In the genomic region with DNA sequence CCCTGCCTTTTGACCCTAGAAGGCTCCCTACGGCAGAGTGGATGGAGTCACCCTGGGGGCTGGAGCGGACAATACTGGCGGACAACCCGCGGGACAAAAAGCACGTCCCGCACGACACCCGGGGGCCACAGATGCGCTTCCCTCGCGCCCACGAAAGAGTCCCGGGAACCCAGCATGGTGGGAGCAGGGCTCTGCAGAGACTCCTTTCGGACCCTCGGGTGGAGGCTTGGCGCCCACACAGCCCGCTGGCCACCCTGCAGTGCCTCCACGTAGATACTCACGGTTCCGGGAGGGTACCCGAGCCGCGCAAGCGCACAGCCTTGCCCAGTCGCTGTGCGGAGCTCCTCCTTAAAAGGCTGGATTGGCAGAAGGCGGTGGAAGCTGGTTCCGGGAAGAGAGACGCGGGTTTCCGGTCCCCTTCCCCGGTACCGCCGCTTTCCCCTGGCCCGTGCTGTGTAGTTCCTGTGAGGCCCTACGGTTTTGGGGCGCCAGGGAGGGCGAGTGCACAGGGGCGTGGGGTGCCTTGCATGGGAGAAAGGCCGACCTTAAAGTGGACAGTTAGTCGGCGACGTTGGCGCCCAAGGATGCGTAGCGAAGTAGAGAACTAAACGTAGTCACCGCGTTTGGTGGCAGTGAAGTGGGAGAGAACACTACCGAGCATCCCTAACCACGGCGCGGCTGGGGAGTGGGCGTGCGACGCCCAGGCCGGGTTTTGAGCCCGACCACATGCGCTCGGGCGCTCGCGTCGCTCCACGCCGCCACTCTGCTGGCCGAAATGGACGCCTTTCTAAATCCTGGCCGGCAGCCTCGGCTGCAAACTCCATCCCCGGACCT, we compare ENCODE assay signal across 8 mouse cellular contexts. TPM values are rescaled to one million over a fixed set of nuclear protein-coding genes. Genes with fewer than 3 reads are reported as not detected.
DNase-seq lines count a peak whose midpoint lies in the region; ATAC-seq and TF ChIP-seq lines count a peak whose summit lies in the region.

A gene (minus strand): TSS at position 362 of the 834 bp plus-strand sequence.

- peak within 1 kb of the TSS; percentile 96 for H3K9ac ChIP-seq in CH12.LX (ENCODE audit: insufficient read depth, low read depth)
- peak within 1 kb of the TSS; percentile 95 for H3K9ac ChIP-seq in forebrain, embryonic 12.5 days
- peak within 1 kb of the TSS; percentile 64 for H3K9ac ChIP-seq in heart, postnatal 0 days (replicated peaks; ENCODE audit: low read depth, low read length)
- H3K9ac ChIP-seq in liver, postnatal 0 days (replicated peaks): peak within 1 kb of the TSS; percentile 88
- H3K9ac ChIP-seq in neural tube, embryonic 14.5 days (replicated peaks; ENCODE audit: low read depth, low read length): peak within 1 kb of the TSS; percentile 93

- no peaks in the 10 kb centered on the region for H3K9me3 ChIP-seq in CH12.LX (replicated peaks; ENCODE audit: low read length)
- no peaks in the 10 kb centered on the region for H3K9me3 ChIP-seq in forebrain, embryonic 12.5 days
- no peaks in the 10 kb centered on the region for H3K9me3 ChIP-seq in heart, postnatal 0 days (replicated peaks; ENCODE audit: control insufficient read depth, low read length)
- no peaks in the 10 kb centered on the region for H3K9me3 ChIP-seq in liver, postnatal 0 days (ENCODE audit: low read length)
- H3K9me3 ChIP-seq in neural tube, embryonic 14.5 days (ENCODE audit: control insufficient read depth, low read length): no peaks in the 10 kb centered on the region

- 1% methylated on average over 72 of the region's 72 CpGs for WGBS in forebrain, embryonic 12.5 days
- under 1% methylated on average over 69 of the region's 72 CpGs for WGBS in heart, postnatal 0 days
- under 1% methylated on average over 72 of the region's 72 CpGs for WGBS in liver, postnatal 0 days (ENCODE audit: insufficient replicate concordance)
- WGBS in neural tube, embryonic 14.5 days: under 1% methylated on average over 70 of the region's 72 CpGs

- DNase-seq in CH12.LX (ENCODE audit: extremely low read depth): peak; percentile 87
- DNase-seq in c-Kit-positive CD71-positive TER-119-negative erythroid progenitor cells, embryonic 14.5 days (ENCODE audit: low read depth): peak; percentile 79
- DNase-seq in heart, postnatal 0 days (ENCODE audit: low spot score): peak; percentile 92
- peak; percentile 92 to 95 for DNase-seq in kidney, postnatal 4 days
- peak; percentile 89 for DNase-seq in liver, postnatal 0 days
- peak; percentile 91 for DNase-seq in testis, postnatal 10 days (ENCODE audit: low spot score)

- peak within 1 kb of the TSS; percentile 97 for H3K4me2 ChIP-seq in CH12.LX (ENCODE audit: insufficient read depth, low read depth, poor library complexity, severe bottlenecking)
- H3K4me2 ChIP-seq in forebrain, embryonic 12.5 days: peak within 1 kb of the TSS; percentile 66
- H3K4me2 ChIP-seq in heart, postnatal 0 days (ENCODE audit: low read depth, low read length): peak within 1 kb of the TSS; percentile 85
- peak within 1 kb of the TSS; percentile 85 for H3K4me2 ChIP-seq in liver, postnatal 0 days (ENCODE audit: low read depth, low read length)
- peak within 1 kb of the TSS; percentile 75 for H3K4me2 ChIP-seq in neural tube, embryonic 14.5 days (ENCODE audit: low read depth, low read length)

- H3K4me1 ChIP-seq in CH12.LX (ENCODE audit: control insufficient read depth in 1 of 2, insufficient read depth in 2 of 2): peaks cover 9 to 37% of the 10 kb centered on the region in 2 experiments
- peaks cover 16% of the 10 kb centered on the region for H3K4me1 ChIP-seq in forebrain, embryonic 12.5 days
- peaks cover 13% of the 10 kb centered on the region for H3K4me1 ChIP-seq in heart, postnatal 0 days (ENCODE audit: control insufficient read depth, insufficient read depth)
- peaks cover 10% of the 10 kb centered on the region; the same call in 1 of the 2 replicates for H3K4me1 ChIP-seq in liver, postnatal 0 days (ENCODE audit: insufficient read depth)
- peaks cover 13% of the 10 kb centered on the region for H3K4me1 ChIP-seq in neural tube, embryonic 14.5 days (ENCODE audit: control insufficient read depth, insufficient read depth, low read length)

- TF ChIP-seq POLR2A in CH12.LX (IDR thresholded peaks at IDR 0.05; ENCODE audit: low read depth, low read length): peak; percentile 88

- H3K27me3 ChIP-seq in CH12.LX (replicated peaks): no peaks in the 10 kb centered on the region
- H3K27me3 ChIP-seq in forebrain, embryonic 12.5 days: no peaks in the 10 kb centered on the region
- H3K27me3 ChIP-seq in heart, postnatal 0 days (ENCODE audit: control insufficient read depth, insufficient read depth, low read length): no peaks in the 10 kb centered on the region
- H3K27me3 ChIP-seq in liver, postnatal 0 days (ENCODE audit: insufficient read depth, low read length): no peaks in the 10 kb centered on the region
- H3K27me3 ChIP-seq in neural tube, embryonic 14.5 days (ENCODE audit: control insufficient read depth, insufficient read depth, low read length): no peaks in the 10 kb centered on the region

- in situ Hi-C loops in CH12.LX (cut with MboI; ENCODE audit: low pct_ligation_motif_present, low pct_unique_long_range_greater_than_20kb, low sequenced_read_pairs): loop anchor here (5.0 kb wide), 1 partner anchor 80 kb away; no protein-coding TSS in a partner anchor

- peaks cover 0 to 25% of the 10 kb centered on the region in 2 experiments for H3K36me3 ChIP-seq in CH12.LX (replicated peaks in 1 of 2; ENCODE audit: control insufficient read depth in 1 of 2, insufficient read depth in 1 of 2, low read length in 1 of 2)
- 0 out of 2 replicates have a peak, but pooled peaks cover 6% of the 10 kb centered on the region for H3K36me3 ChIP-seq in forebrain, embryonic 12.5 days (replicated peaks)
- peaks cover 19% of the 10 kb centered on the region; the same call in 1 of the 2 replicates for H3K36me3 ChIP-seq in heart, postnatal 0 days (replicated peaks; ENCODE audit: control insufficient read depth, insufficient read depth, low read length)
- no peaks in the 10 kb centered on the region; the same call in 1 of the 2 replicates for H3K36me3 ChIP-seq in liver, postnatal 0 days (replicated peaks; ENCODE audit: insufficient read depth, low read length)
- H3K36me3 ChIP-seq in neural tube, embryonic 14.5 days (ENCODE audit: control insufficient read depth, insufficient read depth, low read length): no peaks in the 10 kb centered on the region

- H3K79me2 ChIP-seq in CH12.LX (replicated peaks; ENCODE audit: control insufficient read depth, extremely low read depth, insufficient read depth, poor library complexity, severe bottlenecking): no peaks in the 10 kb centered on the region; the same call in none of the 2 replicates

- H3K4me3 ChIP-seq in CH12.LX (replicated peaks in 1 of 3; ENCODE audit: low read depth in 2 of 3, low read length in 2 of 3, poor library complexity in 1 of 3): peak within 1 kb of the TSS; percentile 88 to 91 (median 89)
- peak within 1 kb of the TSS; percentile 79 for H3K4me3 ChIP-seq in forebrain, embryonic 12.5 days (replicated peaks)
- H3K4me3 ChIP-seq in heart, postnatal 0 days (ENCODE audit: low read depth, low read length): peak within 1 kb of the TSS; percentile 62
- peak within 1 kb of the TSS; percentile 89 for H3K4me3 ChIP-seq in liver, postnatal 0 days (ENCODE audit: low read depth, low read length)
- H3K4me3 ChIP-seq in neural tube, embryonic 14.5 days (ENCODE audit: low read depth, low read length): peak within 1 kb of the TSS; percentile 73

- H3K27ac ChIP-seq in CH12.LX (ENCODE audit: insufficient read depth, low read depth): peak within 1 kb of the TSS; percentile 97
- peak within 1 kb of the TSS; percentile 95 for H3K27ac ChIP-seq in forebrain, embryonic 12.5 days
- H3K27ac ChIP-seq in heart, postnatal 0 days (ENCODE audit: low read depth): peak within 1 kb of the TSS; percentile 96
- H3K27ac ChIP-seq in liver, postnatal 0 days (ENCODE audit: low read depth): peak within 1 kb of the TSS; percentile 87
- peak within 1 kb of the TSS; percentile 96 for H3K27ac ChIP-seq in neural tube, embryonic 14.5 days (ENCODE audit: low read depth, low read length)

- TF ChIP-seq EP300 in CH12.LX (IDR thresholded peaks at IDR 0.05; ENCODE audit: low read length): no peak
- TF ChIP-seq EP300 in heart, postnatal 0 days (IDR thresholded peaks at IDR 0.05; ENCODE audit: low read depth): peak; percentile 36
- no peak for TF ChIP-seq EP300 in liver, postnatal 0 days (IDR thresholded peaks at IDR 0.05; ENCODE audit: low read depth)

- peak; percentile 95 for ATAC-seq in forebrain, embryonic 12.5 days (ENCODE audit: low FRiP score)
- ATAC-seq in heart, postnatal 0 days (ENCODE audit: insufficient read depth, low read depth): peak; percentile 93
- ATAC-seq in liver, postnatal 0 days: peak; percentile 95
- ATAC-seq in neural tube, embryonic 14.5 days (ENCODE audit: low read depth): peak; percentile 97

- TF ChIP-seq CTCF in CH12.LX (conservative IDR thresholded peaks at IDR 0.05 in 1 of 2, IDR thresholded peaks at IDR 0.05 in 1 of 2; ENCODE audit: low read depth in 2 of 2, low read length in 2 of 2): no peak
- TF ChIP-seq CTCF in heart, postnatal 0 days (IDR thresholded peaks at IDR 0.05; ENCODE audit: low read depth): no peak
- TF ChIP-seq CTCF in liver, postnatal 0 days (IDR thresholded peaks at IDR 0.05; ENCODE audit: low read depth): no peak

- dilution Hi-C loops in CH12.LX (cut with MboI; ENCODE audit: extremely low pct_ligation_motif_present, extremely low pct_unique_long_range_greater_than_20kb, low sequenced_read_pairs): no loop called here

- TF ChIP-seq RAD21 in CH12.LX (IDR thresholded peaks at IDR 0.05; ENCODE audit: low read depth, low read length): no peak

TF ChIP-seq in CH12.LX, 34 proteins besides CTCF, POLR2A, EP300 and RAD21 (continues in another document):
- TF ChIP-seq CHD1 (IDR thresholded peaks at IDR 0.05; ENCODE audit: low read depth, low read length): peak; percentile 29
- no peak for TF ChIP-seq MEF2A (IDR thresholded peaks at IDR 0.05; ENCODE audit: borderline replicate concordance, low read depth, low read length)
- peak; percentile 83 for TF ChIP-seq TBP (conservative IDR thresholded peaks at IDR 0.05; ENCODE audit: low read depth, low read length)
- TF ChIP-seq SIN3A (IDR thresholded peaks at IDR 0.05; ENCODE audit: low read length): peak; percentile 77
- TF ChIP-seq ZMIZ1 (IDR thresholded peaks at IDR 0.05; ENCODE audit: low read depth, low read length): peak; percentile 84
- peak; percentile 64; the same call in 1 of the 2 replicates for TF ChIP-seq UBTF (IDR thresholded peaks at IDR 0.05; ENCODE audit: low read depth, low read length)

RNA-seq across cellular contexts. Expression of the gene that starts here (rescaled TPM):
- total RNA-seq in CH12.LX (2012; rRNA removed) (19.6 and 25.7 TPM in 2 replicates), CH12.LX (2014; rRNA removed) (38.8 and 40.1 TPM in 2 replicates)
- 18.4 and 18.9 TPM in 2 replicates for polyA plus RNA-seq in CH12.LX (2012; ENCODE audit: insufficient read length, low read depth)
- polyA plus RNA-seq in forebrain, embryonic 12.5 days (2016; fragmentation: Nextera tagmentation; extraction: Ambion mirVana): 19.3 and 19.6 TPM in 2 replicates
- 10.2 and 21.0 TPM in 2 replicates for total RNA-seq in heart, postnatal 0 days (2014; rRNA removed; ENCODE audit: low replicate concordance)
- 9.9 and 10.3 TPM in 2 replicates for polyA plus RNA-seq in heart, postnatal 0 days (2015; fragmentation: Nextera tagmentation; extraction: Ambion mirVana)
- polyA plus RNA-seq in liver, postnatal 0 days (2015; fragmentation: Nextera tagmentation; extraction: Ambion mirVana): 6.7 and 7.4 TPM in 2 replicates
- 17.2 and 18.1 TPM in 2 replicates for polyA plus RNA-seq in neural tube, embryonic 14.5 days (2014; fragmentation: Nextera tagmentation; extraction: Ambion mirVana)

Comparison
In these comparisons a context has a peak if more than half of its experiments do, and no peak if none do; other contexts are left out.
1. Peak in every context shown above with its lines: DNase-seq, ATAC-seq, H3K4me3 ChIP-seq and H3K27ac ChIP-seq.